Mouse (Mus musculus) C2C12 (cell line): Measurements from ENCODE around the gene Ubox5.

ENCODE experiments used
- CEBPB ChIP-seq: IDR thresholded peaks from one replicate; pipeline ENCODE4 v1.6.1; 2011; ENCODE audit warnings: low read depth, mild to moderate bottlenecking, control low read depth, moderate library complexity
- CTCF ChIP-seq: IDR thresholded peaks from one replicate; pipeline ENCODE4 v1.5.1; 2011; ENCODE audit not compliant: control insufficient read depth, insufficient read depth, insufficient read length
- FOSL1 ChIP-seq: IDR thresholded peaks from one replicate; pipeline ENCODE4 v1.8.0; 2011; ENCODE audit warnings: mild to moderate bottlenecking, low read length; ENCODE audit not compliant: poor library complexity, insufficient read depth, severe bottlenecking
- MAX ChIP-seq: IDR thresholded peaks from one replicate; pipeline ENCODE4 v1.6.1; 2011; ENCODE audit warnings: mild to moderate bottlenecking, control low read depth
- MYOD1 ChIP-seq: IDR thresholded peaks from one replicate; pipeline ENCODE4 v1.6.1; 2011; ENCODE audit warnings: low read depth; ENCODE audit not compliant: control insufficient read depth, insufficient read length
- MYOG ChIP-seq: IDR thresholded peaks from one replicate; pipeline ENCODE4 v1.6.1; 2011; ENCODE audit not compliant: control insufficient read depth, insufficient read length; ENCODE audit errors: extremely low read depth
- USF1 ChIP-seq: IDR thresholded peaks from one replicate; pipeline ENCODE4 v1.6.1; 2011; ENCODE audit warnings: low read depth, mild to moderate bottlenecking, control low read depth, moderate library complexity

DNA sequence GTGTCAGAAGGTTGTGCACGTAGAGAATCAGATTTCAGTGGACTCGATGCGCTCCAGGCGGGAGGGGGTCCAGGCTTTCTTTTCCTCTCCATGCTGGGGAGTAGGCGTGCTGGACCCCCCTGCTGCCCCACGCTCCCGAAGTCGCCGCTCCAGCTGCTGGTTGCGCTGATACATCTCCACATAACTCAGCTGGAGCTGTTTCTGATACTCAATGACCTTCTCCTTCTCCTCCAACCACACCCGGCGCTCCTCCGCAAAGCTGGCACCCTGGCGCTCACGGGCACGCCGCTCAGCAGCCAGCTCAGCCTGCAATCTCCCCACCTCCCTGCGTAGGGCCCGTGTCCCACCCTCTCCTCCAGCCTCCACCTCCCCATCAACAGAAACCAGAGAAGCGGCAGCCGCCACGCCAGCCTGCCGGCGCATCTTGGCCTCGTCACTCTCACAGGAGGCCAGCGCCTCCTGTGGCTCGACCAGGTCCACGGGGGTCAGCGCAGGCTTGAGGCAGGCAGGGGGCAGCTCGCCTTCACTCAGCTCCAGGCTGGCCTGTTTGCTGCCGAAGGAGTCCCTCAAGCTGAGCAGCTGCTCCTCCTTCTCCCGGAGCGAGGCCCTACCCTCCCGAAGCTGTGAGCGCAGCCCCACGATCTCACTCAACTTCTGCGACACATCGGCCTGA, 5.0 kb upstream of the Ubox5 start:
- TF ChIP-seq CTCF (no peak), USF1 (no peak), MYOD1 (no peak), MAX (no peak), CEBPB (no peak), MYOG (no peak), FOSL1 (no peak)
